Mouse (Mus musculus) intestine, embryonic 15.5 days (tissue): ENCODE results near the gene Tnip3. TPM values are rescaled to one million over a fixed set of nuclear protein-coding genes. Genes with fewer than 3 reads are reported as not detected.

Experiments
- ATAC-seq: fragments of 200-750 bp; cut with Nextera tagmentation; 2 replicates; pipeline ENCODE4 v1.8.0; 2017; ENCODE audit warnings: moderate TSS enrichment, moderate library complexity
- H3K27ac ChIP-seq: fragments of 300-500 bp; sonication (generic); 2 replicates; pipeline ENCODE4 v1.5.1; 2015; ENCODE audit warnings: mild to moderate bottlenecking, inconsistent platforms
- H3K27me3 ChIP-seq: fragments of 300-500 bp; sonication (generic); replicated peaks from 2 replicates; pipeline ENCODE4 v1.6.1; 2015; ENCODE audit warnings: inconsistent platforms
- H3K36me3 ChIP-seq: fragments of 300-500 bp; sonication (generic); 2 replicates; pipeline ENCODE4 v1.6.1; 2015; ENCODE audit warnings: inconsistent platforms
- H3K4me1 ChIP-seq: fragments of 300-500 bp; sonication (generic); replicated peaks from 2 replicates; pipeline ENCODE4 v1.6.1; 2015; ENCODE audit warnings: inconsistent platforms
- H3K4me2 ChIP-seq: fragments of 300-500 bp; sonication (generic); replicated peaks from 2 replicates; pipeline ENCODE4 v1.6.1; 2015; ENCODE audit warnings: mild to moderate bottlenecking, inconsistent platforms
- H3K4me3 ChIP-seq: fragments of 300-500 bp; sonication (generic); replicated peaks from 2 replicates; pipeline ENCODE4 v1.5.1; 2015; ENCODE audit warnings: inconsistent platforms
- H3K9ac ChIP-seq: fragments of 300-500 bp; sonication (generic); 2 replicates; pipeline ENCODE4 v1.6.1; 2015; ENCODE audit warnings: inconsistent platforms
- H3K9me3 ChIP-seq: fragments of 300-500 bp; sonication (generic); 2 replicates; pipeline ENCODE4 v1.6.1; 2016; ENCODE audit warnings: inconsistent platforms
- WGBS: fragments of 180-500 bp; shearing (Covaris S2); methylation state at CpG from one replicate; pipeline ENCODE4 v1.1.7; 2015; 5-methylcytosine and 5-hydroxymethylcytosine counted together
- polyA plus RNA-seq: library from polyadenylated mRNA; unstranded; fragments of >200 nt; fragmentation: Nextera tagmentation; extraction: Ambion mirVana; gene quantifications from 2 replicates; pipeline ENCODE4 v1.2.1, GENCODE M21; 2015

The Tnip3 gene
- polyA plus RNA-seq, 1 experiment from 2014 or later, result 0.15 TPM

GRCm38 (mm10) chr6:65541094-65541493, 16.0 kb downstream of the Tnip3 start:
- no peak overlapping the region for H3K9ac ChIP-seq
- H3K4me1 ChIP-seq, result no peaks in the 10 kb centered on the region
- H3K9me3 ChIP-seq, result no peaks in the 10 kb centered on the region
- no peaks in the 10 kb centered on the region for H3K36me3 ChIP-seq
- no peak overlapping the region for H3K4me2 ChIP-seq
- no peak overlapping the region for H3K27ac ChIP-seq
- WGBS, result 62% methylated on average over 3 of the region's 3 CpGs
- no peak overlapping the region for H3K4me3 ChIP-seq
- H3K27me3 ChIP-seq, result no peaks in the 10 kb centered on the region
- ATAC-seq, result no peak

DNA sequence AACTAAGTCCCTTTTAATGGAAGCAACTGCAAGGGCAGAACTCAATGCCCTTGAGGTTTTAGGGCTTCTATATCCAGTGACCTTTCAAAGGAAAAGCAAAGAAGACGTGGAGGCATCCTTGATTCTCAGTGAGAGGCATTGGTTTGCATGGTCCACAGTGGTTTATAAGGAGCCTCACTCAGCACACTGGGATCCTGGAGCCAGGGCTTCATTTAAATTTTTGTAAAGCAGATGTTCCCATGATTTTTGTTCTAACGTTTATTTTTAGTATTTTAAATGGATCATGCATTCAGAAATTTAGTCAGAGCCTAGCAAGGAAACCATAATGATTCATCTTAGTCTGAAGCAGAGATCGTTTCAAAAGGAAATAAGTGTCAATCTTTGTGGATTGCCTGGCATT, 17.3 kb downstream of the Tnip3 start:
- Histone ChIP-seq H3K4me2 (no peak overlapping the region), H3K27me3 (no peaks in the 10 kb centered on the region), H3K4me3 (no peak overlapping the region), H3K9ac (no peak overlapping the region), H3K9me3 (no peaks in the 10 kb centered on the region), H3K4me1 (no peaks in the 10 kb centered on the region), H3K36me3 (no peaks in the 10 kb centered on the region), H3K27ac (no peak overlapping the region)
- WGBS, result 46% methylated on average over 3 of the region's 3 CpGs
- no peak for ATAC-seq

DNA sequence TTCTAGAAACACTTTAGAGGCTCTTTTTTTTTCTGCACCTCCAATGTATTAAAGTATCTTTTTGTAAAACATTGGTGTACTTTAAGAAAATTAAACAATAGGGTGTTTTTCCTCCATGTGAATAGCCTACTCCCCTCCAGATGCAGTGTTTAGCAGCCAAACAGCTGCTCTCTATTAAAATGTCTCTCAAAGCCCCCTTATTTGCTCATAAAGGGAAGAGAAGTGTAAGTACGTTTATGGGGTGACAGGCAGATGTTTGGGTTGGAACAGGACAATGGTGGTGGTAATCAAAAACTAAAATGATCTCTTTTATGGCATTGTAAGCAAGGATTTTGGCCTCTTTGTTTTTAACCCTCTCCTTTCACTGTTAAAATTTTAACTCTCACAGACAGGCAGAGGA, 17.8 kb downstream of the Tnip3 start:
- no peak overlapping the region for H3K4me3 ChIP-seq
- no peak for ATAC-seq

GRCm38 (mm10) chr6:65563887-65564656, 39.0 kb downstream of the Tnip3 start:
- H3K27me3 ChIP-seq, result no peaks in the 10 kb centered on the region
- H3K4me2 ChIP-seq, result no peak overlapping the region
- 65% methylated on average over 3 of the region's 3 CpGs for WGBS
- H3K9me3 ChIP-seq, result no peaks in the 10 kb centered on the region
- H3K36me3 ChIP-seq, result no peaks in the 10 kb centered on the region
- no peaks in the 10 kb centered on the region for H3K4me1 ChIP-seq
- H3K27ac ChIP-seq, result no peak overlapping the region
- H3K9ac ChIP-seq, result no peak overlapping the region
- no peak for ATAC-seq
- H3K4me3 ChIP-seq, result no peak overlapping the region

More for the DNA sequence above, 17.8 kb downstream of the Tnip3 start:
- 37% methylated on average over 1 of the region's 1 CpGs for WGBS
- H3K9me3 ChIP-seq, result no peaks in the 10 kb centered on the region
- H3K36me3 ChIP-seq, result no peaks in the 10 kb centered on the region
- H3K4me2 ChIP-seq, result no peak overlapping the region
- no peak overlapping the region for H3K27ac ChIP-seq
- no peaks in the 10 kb centered on the region for H3K27me3 ChIP-seq
- no peak overlapping the region for H3K9ac ChIP-seq
- H3K4me1 ChIP-seq, result no peaks in the 10 kb centered on the region

- Histone ChIP-seq H3K27ac (no peak overlapping the region), H3K4me2 (no peak overlapping the region), H3K36me3 (no peaks in the 10 kb centered on the region), H3K9ac (no peak overlapping the region), H3K4me1 (no peaks in the 10 kb centered on the region), H3K9me3 (no peaks in the 10 kb centered on the region), H3K27me3 (no peaks in the 10 kb centered on the region), H3K4me3 (no peak overlapping the region)
- ATAC-seq, result no peak
- WGBS, result 54% methylated on average over 2 of the region's 2 CpGs
Observed at GRCm38 (mm10) chr6:65564657-65565039, 39.5 kb downstream of the Tnip3 start.

DNA sequence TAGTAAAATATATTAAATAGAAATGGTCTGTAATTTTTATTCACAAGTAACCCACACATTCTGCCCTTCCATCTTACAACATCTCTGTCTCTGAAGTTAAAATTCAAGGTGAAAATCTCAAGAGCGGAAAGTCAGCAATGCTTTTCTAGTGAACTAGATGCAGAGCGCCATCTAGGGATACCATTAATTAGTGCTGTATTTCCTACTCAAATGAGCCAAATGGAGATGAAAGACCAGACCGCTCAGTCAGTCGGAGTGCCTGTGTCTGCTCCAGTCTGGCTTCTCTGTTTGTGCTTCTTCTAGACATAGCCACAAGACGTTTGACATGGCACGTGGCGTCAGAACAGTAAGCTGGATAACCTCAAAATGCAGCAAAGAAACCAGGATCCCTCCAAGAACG, 44.6 kb downstream of the Tnip3 start:
- WGBS, result 35% methylated on average over 8 of the region's 8 CpGs

DNA sequence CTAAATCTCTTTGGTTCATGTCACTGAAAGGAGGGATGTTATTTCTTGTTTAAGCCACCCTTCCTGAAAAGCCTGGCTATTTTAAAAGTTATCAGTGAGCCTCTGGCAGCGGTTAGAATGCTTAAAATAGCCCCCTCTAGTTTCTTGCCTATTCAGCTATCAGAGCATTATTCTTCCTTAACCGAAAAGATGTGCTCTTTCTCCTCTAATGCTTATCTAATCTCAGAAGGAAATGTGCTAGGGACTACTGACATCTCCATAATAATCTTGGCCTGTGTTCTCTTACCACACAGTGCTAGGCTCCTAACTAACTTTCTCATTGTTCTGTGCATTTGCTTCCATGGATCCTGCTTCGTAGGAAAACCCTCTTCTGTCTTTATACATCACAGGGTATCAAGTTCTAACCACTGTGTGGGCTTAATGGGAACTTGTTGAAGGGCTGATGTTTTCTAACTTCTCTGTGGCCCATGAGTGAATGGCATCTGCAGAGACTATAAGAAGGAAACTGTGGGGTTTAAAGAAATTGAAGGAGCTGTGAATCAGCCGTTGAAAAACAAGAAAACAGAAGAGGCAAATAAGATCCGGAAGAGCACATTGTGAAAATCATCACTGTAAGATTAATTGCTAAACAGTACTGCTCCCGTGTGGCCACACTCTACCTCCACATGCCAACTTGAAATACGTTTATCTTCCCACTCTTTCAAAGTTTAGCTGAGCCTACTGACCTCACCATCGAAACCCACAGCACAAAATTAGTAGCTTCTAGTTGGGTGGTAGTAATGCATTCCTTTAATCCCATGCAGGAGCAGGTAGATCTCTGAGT, 53.2 kb downstream of the Tnip3 start:
- Histone ChIP-seq H3K4me1 (no peaks in the 10 kb centered on the region), H3K4me2 (no peak overlapping the region), H3K9me3 (no peaks in the 10 kb centered on the region), H3K36me3 (no peaks in the 10 kb centered on the region), H3K27me3 (no peaks in the 10 kb centered on the region), H3K27ac (no peak overlapping the region), H3K9ac (no peak overlapping the region), H3K4me3 (no peak overlapping the region)
- no peak for ATAC-seq
- WGBS, result 57% methylated on average over 8 of the region's 8 CpGs

More for the DNA sequence above, 44.6 kb downstream of the Tnip3 start:
- ATAC-seq, result no peak
- Histone ChIP-seq H3K4me1 (no peaks in the 10 kb centered on the region), H3K9me3 (no peaks in the 10 kb centered on the region), H3K9ac (no peak overlapping the region), H3K27ac (no peak overlapping the region), H3K27me3 (no peaks in the 10 kb centered on the region), H3K4me2 (no peak overlapping the region), H3K36me3 (no peaks in the 10 kb centered on the region), H3K4me3 (no peak overlapping the region)

GRCm38 (mm10) chr6:65583029-65583428, 57.9 kb downstream of the Tnip3 start:
- no peak overlapping the region for H3K4me3 ChIP-seq
- no peak for ATAC-seq
- no peak overlapping the region for H3K9ac ChIP-seq
- H3K4me1 ChIP-seq, result no peaks in the 10 kb centered on the region
- WGBS, result 69% methylated on average over 4 of the region's 4 CpGs
- H3K36me3 ChIP-seq, result no peaks in the 10 kb centered on the region
- H3K9me3 ChIP-seq, result no peaks in the 10 kb centered on the region
- no peak overlapping the region for H3K27ac ChIP-seq
- no peak overlapping the region for H3K4me2 ChIP-seq
- H3K27me3 ChIP-seq, result no peaks in the 10 kb centered on the region

- Histone ChIP-seq H3K9me3 (no peaks in the 10 kb centered on the region), H3K4me2 (no peak overlapping the region), H3K36me3 (no peaks in the 10 kb centered on the region), H3K27ac (no peak overlapping the region), H3K9ac (no peak overlapping the region), H3K4me1 (no peaks in the 10 kb centered on the region), H3K4me3 (no peak overlapping the region), H3K27me3 (no peaks in the 10 kb centered on the region)
- ATAC-seq, result no peak
- 41% methylated on average over 4 of the region's 4 CpGs for WGBS
Observed at GRCm38 (mm10) chr6:65584870-65585332, 59.8 kb downstream of the Tnip3 start.

DNA sequence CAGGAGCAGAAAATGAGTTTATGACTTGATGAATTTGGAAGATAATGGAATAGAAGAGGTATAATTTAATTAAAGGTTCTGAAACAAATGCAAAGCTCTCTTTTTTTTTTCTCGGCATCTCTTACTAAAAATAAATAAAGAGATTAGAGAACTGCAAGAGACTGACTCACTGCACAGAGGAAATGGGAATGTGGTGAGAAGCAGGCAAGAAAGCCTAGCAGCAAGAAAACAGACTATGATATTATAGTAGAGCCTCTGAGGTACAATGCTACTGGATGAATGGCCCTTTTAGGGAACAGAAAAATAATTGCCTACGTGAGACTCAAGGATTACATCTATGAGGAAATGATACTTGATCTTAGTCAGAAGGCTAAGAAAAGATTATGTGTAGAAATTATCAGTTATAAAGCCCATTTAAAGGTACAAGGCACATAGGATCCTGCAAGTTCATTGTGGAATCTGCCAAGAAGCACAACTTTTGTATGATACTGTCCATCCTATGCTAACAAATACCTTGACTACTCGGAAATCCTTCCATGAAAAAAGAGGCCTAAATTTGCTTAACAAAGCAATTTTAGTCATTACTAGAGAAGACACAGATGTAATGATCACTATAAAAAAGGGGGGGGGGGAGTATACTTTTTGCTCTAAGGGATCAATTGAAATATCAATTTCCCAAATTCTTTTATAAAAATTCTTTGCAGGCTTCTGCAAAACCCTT, 60.4 kb downstream of the Tnip3 start:
- ATAC-seq, result no peak
- H3K9ac ChIP-seq, result no peak overlapping the region
- 68% methylated on average over 3 of the region's 3 CpGs for WGBS
- H3K4me2 ChIP-seq, result no peak overlapping the region
- H3K4me1 ChIP-seq, result no peaks in the 10 kb centered on the region
- no peaks in the 10 kb centered on the region for H3K9me3 ChIP-seq
- no peak overlapping the region for H3K27ac ChIP-seq
- H3K27me3 ChIP-seq, result no peaks in the 10 kb centered on the region
- H3K36me3 ChIP-seq, result no peaks in the 10 kb centered on the region
- H3K4me3 ChIP-seq, result no peak overlapping the region

- no peak overlapping the region for H3K4me3 ChIP-seq
- H3K9ac ChIP-seq, result no peak overlapping the region
- 74% methylated on average over 1 of the region's 1 CpGs for WGBS
Observed at GRCm38 (mm10) chr6:65588847-65589246, 63.7 kb downstream of the Tnip3 start.

DNA sequence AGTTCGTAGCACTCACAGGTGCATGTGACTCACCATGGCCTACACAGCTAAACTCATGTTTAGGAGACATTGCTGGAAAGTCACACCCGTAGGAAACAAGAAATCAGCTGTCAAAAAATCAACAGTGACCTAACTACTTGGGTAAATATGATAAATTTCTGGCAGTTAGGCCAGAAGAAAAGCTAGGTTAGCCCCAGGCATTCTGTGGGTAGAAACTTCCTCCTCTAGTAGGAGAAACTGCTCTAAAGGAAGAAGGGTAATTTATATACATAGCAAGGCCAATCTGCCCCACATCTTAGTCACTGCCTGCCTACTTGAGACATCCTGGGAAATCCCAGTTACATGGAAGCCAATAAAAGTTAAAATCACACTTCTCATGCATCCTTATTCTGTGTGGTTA, 64.9 kb downstream of the Tnip3 start:
- H3K4me2 ChIP-seq, result no peak overlapping the region
- WGBS, result 70% methylated on average over 2 of the region's 2 CpGs
- H3K4me3 ChIP-seq, result no peak overlapping the region
- no peaks in the 10 kb centered on the region for H3K36me3 ChIP-seq
- no peaks in the 10 kb centered on the region for H3K27me3 ChIP-seq
- ATAC-seq, result peak; percentile 56
- no peak overlapping the region for H3K27ac ChIP-seq
- no peak overlapping the region for H3K9ac ChIP-seq
- no peaks in the 10 kb centered on the region for H3K4me1 ChIP-seq
- no peaks in the 10 kb centered on the region for H3K9me3 ChIP-seq

More at GRCm38 (mm10) chr6:65588847-65589246, 63.7 kb downstream of the Tnip3 start:
- Histone ChIP-seq H3K4me1 (no peaks in the 10 kb centered on the region), H3K4me2 (no peak overlapping the region), H3K27ac (no peak overlapping the region), H3K9me3 (no peaks in the 10 kb centered on the region), H3K27me3 (no peaks in the 10 kb centered on the region), H3K36me3 (no peaks in the 10 kb centered on the region)
- ATAC-seq, result no peak
